Mouse (Mus musculus) heart, embryonic 10.5 days (tissue): ENCODE measurements around the gene Atg9a. TPM values are rescaled to one million over a fixed set of nuclear protein-coding genes. Genes with fewer than 3 reads are reported as not detected.
"Not testable (repeated sequence)": the region's sequence is repeated elsewhere in the genome, so short reads cannot be mapped to it uniquely, and the experiment has no call there.

Experiments used
- DNase-seq: peaks from one replicate; pipeline ENCODE4 v3.0.0-alpha.2; 2017; ENCODE audit warnings: low spot score
- H3K27ac ChIP-seq: fragments of 300-500 bp; sonication (generic); 2 replicates; pipeline ENCODE4 v1.5.1; 2016; ENCODE audit warnings: mild to moderate bottlenecking
- H3K27me3 ChIP-seq: fragments of 300-500 bp; sonication (generic); 2 replicates; pipeline ENCODE4 v1.6.1; 2016; ENCODE audit warnings: mild to moderate bottlenecking; ENCODE audit not compliant: poor library complexity, insufficient read depth, severe bottlenecking
- H3K36me3 ChIP-seq: fragments of 300-500 bp; sonication (generic); 2 replicates; pipeline ENCODE4 v1.6.1; 2016; ENCODE audit warnings: mild to moderate bottlenecking, moderate library complexity
- H3K4me1 ChIP-seq: fragments of 300-500 bp; sonication (generic); 2 replicates; pipeline ENCODE4 v1.6.1; 2016; ENCODE audit warnings: mild to moderate bottlenecking
- H3K4me3 ChIP-seq: fragments of 300-500 bp; sonication (generic); 2 replicates; pipeline ENCODE4 v1.5.1; 2016; ENCODE audit warnings: mild to moderate bottlenecking, moderate library complexity
- H3K9me3 ChIP-seq: fragments of 300-500 bp; sonication (generic); 2 replicates; pipeline ENCODE4 v1.6.1; 2016; ENCODE audit warnings: mild to moderate bottlenecking, moderate library complexity
- WGBS: fragments of 180-500 bp; shearing (Covaris S2); methylation state at CpG from one replicate; pipeline ENCODE4 v1.1.7; 2016; 5-methylcytosine and 5-hydroxymethylcytosine counted together
- polyA plus RNA-seq: library from polyadenylated mRNA; unstranded; fragments of >200 nt; fragmentation: Nextera tagmentation; extraction: Ambion mirVana; gene quantifications from 2 replicates; pipeline ENCODE4 v1.2.1, GENCODE M21; 2016

Gene Atg9a
- polyA plus RNA-seq: 27.5 and 36.0 TPM in 2 replicates

DNA sequence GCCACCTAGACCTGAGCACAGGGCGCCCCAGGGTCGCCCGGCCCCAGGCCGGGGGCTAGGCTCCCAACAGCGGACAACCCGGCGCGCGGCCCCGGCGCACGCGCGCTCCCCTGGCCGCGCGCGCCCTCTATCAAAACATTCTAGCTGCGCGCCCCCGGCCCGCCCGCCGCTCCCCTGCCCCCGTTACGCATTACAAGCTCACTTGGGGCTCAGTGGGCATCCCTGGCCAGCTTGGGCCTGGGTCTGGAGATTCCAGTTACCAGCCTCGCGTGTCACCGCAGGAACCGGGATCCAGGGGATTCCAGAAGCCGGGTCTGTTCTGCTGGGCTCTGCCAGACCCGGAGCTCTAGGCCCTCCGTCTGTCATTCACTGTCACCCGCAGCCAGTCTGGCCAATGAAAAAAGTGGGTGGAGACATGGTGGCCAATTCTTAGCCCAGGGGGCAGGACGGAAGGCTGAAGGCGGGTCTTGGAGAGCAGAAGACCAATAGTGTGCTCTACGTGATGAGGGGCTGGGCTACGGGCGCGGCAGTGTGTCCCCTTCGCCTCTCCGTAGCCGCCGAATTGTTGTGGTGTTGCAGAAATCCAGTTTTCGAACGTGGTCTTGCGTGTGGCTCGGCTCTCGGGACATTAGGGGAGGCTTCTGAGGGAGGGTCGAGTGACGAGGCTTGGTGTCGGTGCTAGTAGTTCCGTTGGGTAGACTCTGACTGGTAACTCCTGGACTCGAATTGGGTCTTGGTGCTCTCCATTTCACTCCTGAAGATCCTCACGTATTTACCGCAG lies at the start of gene Atg9a, which contains the start of gene Ankzf1:
Gene Atg9a (minus strand): TSS at position 575 of the 781 bp plus-strand sequence.
Gene Ankzf1 (plus strand): TSS at position 530 of the 781 bp plus-strand sequence.
- 0% methylated on average over 56 of the region's 56 CpGs for WGBS
- Histone ChIP-seq H3K27ac (peak within 1 kb of the TSS; percentile 93), H3K36me3 (peaks cover 49% of the 10 kb centered on the region)

DNA sequence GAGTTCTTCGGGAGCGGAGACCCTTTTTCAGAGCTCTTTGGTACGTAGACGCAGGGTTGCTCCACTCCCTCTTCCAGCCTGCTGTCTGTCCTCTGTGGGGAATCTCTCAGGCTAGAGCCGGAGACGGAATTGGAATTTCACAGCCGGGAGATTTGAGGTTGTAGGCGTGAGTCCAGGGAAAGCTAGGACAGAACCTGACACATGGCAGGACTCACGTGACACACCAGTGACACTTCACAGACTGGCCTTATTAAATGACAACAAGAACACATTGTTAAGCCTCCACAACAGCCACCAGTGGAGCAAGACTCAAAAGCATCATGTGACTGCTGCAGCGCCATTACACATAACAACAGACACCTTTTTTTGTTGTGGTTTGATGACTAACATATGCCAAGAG lies 47.6 kb upstream of the Atg9a start:
- H3K27ac ChIP-seq: no peak overlapping the region
- no peaks in the 10 kb centered on the region for H3K27me3 ChIP-seq
- peaks cover 38% of the 10 kb centered on the region for H3K36me3 ChIP-seq
- H3K4me1 ChIP-seq: peaks cover 32% of the 10 kb centered on the region
- H3K4me3 ChIP-seq: no peak overlapping the region
- H3K9me3 ChIP-seq: no peaks in the 10 kb centered on the region
- DNase-seq: no peak
- 76% methylated on average over 10 of the region's 10 CpGs for WGBS

More for the DNA sequence above, at the start of gene Atg9a, which contains the start of gene Ankzf1:
- Histone ChIP-seq H3K4me3 (peak within 1 kb of the TSS; percentile 82), H3K27me3 (no peaks in the 10 kb centered on the region), H3K4me1 (peaks cover 22% of the 10 kb centered on the region), H3K9me3 (no peaks in the 10 kb centered on the region)
- peak; percentile 99 for DNase-seq

GRCm38 (mm10) chr1:75236117-75237050 lies 44.4 kb upstream of the Atg9a start, which contains the start of gene Dnajb2:
Gene Dnajb2 (plus strand): TSS chr1:75236406.
- Histone ChIP-seq H3K27ac (peak within 1 kb of the TSS; percentile 95), H3K4me1 (peaks cover 32% of the 10 kb centered on the region), H3K36me3 (peaks cover 20% of the 10 kb centered on the region), H3K9me3 (no peaks in the 10 kb centered on the region), H3K27me3 (no peaks in the 10 kb centered on the region), H3K4me3 (peak within 1 kb of the TSS; percentile 83)
- DNase-seq: peak; percentile 95
- under 1% methylated on average over 64 of the region's 64 CpGs for WGBS

DNA sequence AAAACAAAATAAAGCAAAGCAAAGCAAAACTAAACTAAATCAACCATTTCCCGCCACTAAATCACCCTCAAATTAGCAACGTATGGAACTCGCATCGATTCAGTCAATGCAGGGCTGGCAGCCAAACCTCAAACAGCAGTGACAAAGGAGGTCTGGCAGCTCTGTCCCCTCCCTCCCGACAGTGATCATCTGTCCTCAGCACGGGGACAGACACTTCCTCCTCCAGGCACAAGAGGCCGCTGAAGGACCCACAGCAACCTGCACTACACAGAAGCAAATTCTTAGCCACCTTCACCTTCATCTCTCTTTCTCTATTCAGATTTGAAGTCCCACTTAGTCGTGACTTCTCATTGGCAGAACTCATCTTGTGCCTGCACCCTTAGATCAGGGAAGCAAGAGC lies 42.6 kb upstream of the Atg9a start:
- DNase-seq: peak; percentile 91
- no peaks in the 10 kb centered on the region for H3K9me3 ChIP-seq
- no peak overlapping the region for H3K4me3 ChIP-seq
- H3K4me1 ChIP-seq: peaks cover 32% of the 10 kb centered on the region
- H3K27ac ChIP-seq: no peak overlapping the region
- H3K27me3 ChIP-seq: 0 out of 2 replicates have a peak, but pooled peaks cover 4% of the 10 kb centered on the region
- H3K36me3 ChIP-seq: peaks cover 7% of the 10 kb centered on the region; the same call in 1 of the 2 replicates
- 1% methylated on average over 8 of the region's 8 CpGs for WGBS

GRCm38 (mm10) chr1:75232489-75232888 lies 40.5 kb upstream of the Atg9a start:
- peaks cover 28% of the 10 kb centered on the region for H3K4me1 ChIP-seq
- not testable (repeated sequence) for DNase-seq, H3K36me3 ChIP-seq, H3K4me3 ChIP-seq, H3K27me3 ChIP-seq, H3K9me3 ChIP-seq, H3K27ac ChIP-seq
- 61% methylated on average over 4 of the region's 4 CpGs for WGBS

DNA sequence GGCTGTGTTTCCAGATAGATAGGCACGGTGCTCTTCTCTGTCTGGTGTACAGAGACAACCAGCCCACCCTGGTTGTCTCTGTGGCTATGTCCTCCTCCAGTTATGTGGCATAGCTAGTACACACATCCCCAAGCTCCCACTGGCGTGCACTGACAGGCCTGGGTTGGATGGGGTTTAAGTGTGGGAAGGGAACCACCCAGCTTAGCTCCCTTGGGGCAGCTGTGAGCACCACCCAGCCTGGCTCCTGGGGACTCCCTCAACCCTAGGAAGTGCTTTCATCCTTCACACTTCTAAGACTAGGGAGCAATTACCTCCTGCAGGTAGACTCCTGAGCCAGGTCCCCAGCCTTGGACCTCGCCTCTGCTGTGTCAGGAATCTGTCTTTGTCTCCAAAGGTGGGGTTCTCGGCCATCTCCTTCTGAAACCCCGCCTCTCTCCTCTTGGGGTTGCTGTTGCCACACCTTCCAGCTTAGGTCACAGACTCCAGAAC lies 39.7 kb upstream of the Atg9a start, which contains the start of gene A630095N17Rik:
Gene A630095N17Rik (minus strand): TSS at position 439 of the 489 bp plus-strand sequence.
- Histone ChIP-seq H3K36me3 (no peaks in the 10 kb centered on the region), H3K4me3 (no peak within 1 kb of the TSS), H3K9me3 (no peaks in the 10 kb centered on the region), H3K27ac (no peak within 1 kb of the TSS), H3K4me1 (peaks cover 28% of the 10 kb centered on the region), H3K27me3 (0 out of 2 replicates have a peak, but pooled peaks cover 4% of the 10 kb centered on the region)
- DNase-seq: no peak
- WGBS: 59% methylated on average over 5 of the region's 5 CpGs

GRCm38 (mm10) chr1:75231224-75231623 lies 39.2 kb upstream of the Atg9a start:
- DNase-seq: no peak
- 64% methylated on average over 4 of the region's 4 CpGs for WGBS
- Histone ChIP-seq H3K4me1 (peaks cover 26% of the 10 kb centered on the region), H3K9me3 (no peaks in the 10 kb centered on the region), H3K27me3 (0 out of 2 replicates have a peak, but pooled peaks cover 4% of the 10 kb centered on the region), H3K36me3 (no peaks in the 10 kb centered on the region), H3K27ac (no peak overlapping the region), H3K4me3 (no peak overlapping the region)

GRCm38 (mm10) chr1:75230335-75230994 lies 38.5 kb upstream of the Atg9a start:
- 0 out of 2 replicates have a peak, but pooled peaks cover 4% of the 10 kb centered on the region for H3K27me3 ChIP-seq
- no peak for DNase-seq

DNA sequence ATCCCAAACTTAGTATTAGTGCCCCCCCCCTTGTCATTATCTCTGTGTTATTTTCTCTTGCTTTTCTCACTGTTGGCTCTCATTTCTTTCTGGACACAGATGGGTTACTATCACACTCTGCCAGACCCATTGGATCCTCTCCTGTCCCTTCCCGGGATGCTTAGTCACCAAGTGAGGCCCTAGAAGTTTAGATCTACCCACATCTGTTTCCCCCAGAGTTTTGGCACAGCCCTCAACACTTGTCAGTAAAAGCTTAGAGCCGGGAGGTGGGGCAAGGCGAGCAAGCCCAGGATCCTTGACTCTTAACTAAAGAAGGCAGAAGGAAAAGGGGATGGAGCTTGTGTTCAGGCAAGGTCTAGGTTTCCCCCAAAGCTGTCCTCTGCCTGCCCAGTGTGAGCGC lies 37.2 kb upstream of the Atg9a start:
- no peak overlapping the region; the same call in 1 of the 2 replicates for H3K27ac ChIP-seq
- H3K27me3 ChIP-seq: 0 out of 2 replicates have a peak, but pooled peaks cover 4% of the 10 kb centered on the region
- H3K9me3 ChIP-seq: no peaks in the 10 kb centered on the region
- no peak for DNase-seq
- no peak overlapping the region for H3K4me3 ChIP-seq
- H3K4me1 ChIP-seq: peaks cover 18% of the 10 kb centered on the region
- H3K36me3 ChIP-seq: no peaks in the 10 kb centered on the region
- WGBS: 68% methylated on average over 4 of the region's 4 CpGs

More at GRCm38 (mm10) chr1:75230335-75230994, 38.5 kb upstream of the Atg9a start:
- Histone ChIP-seq H3K27ac (no peak overlapping the region), H3K4me3 (no peak overlapping the region), H3K9me3 (no peaks in the 10 kb centered on the region), H3K4me1 (peaks cover 24% of the 10 kb centered on the region), H3K36me3 (no peaks in the 10 kb centered on the region)
- 73% methylated on average over 7 of the region's 7 CpGs for WGBS

- Histone ChIP-seq H3K27ac (0 out of 2 replicates have a peak overlapping the region, but pooled peaks have one; percentile 32), H3K9me3 (no peaks in the 10 kb centered on the region), H3K27me3 (0 out of 2 replicates have a peak, but pooled peaks cover 4% of the 10 kb centered on the region), H3K4me3 (no peak overlapping the region), H3K4me1 (peaks cover 18% of the 10 kb centered on the region), H3K36me3 (no peaks in the 10 kb centered on the region)
- no peak for DNase-seq
- WGBS: 53% methylated on average over 1 of the region's 1 CpGs
Measured at GRCm38 (mm10) chr1:75227653-75228052, 35.7 kb upstream of the Atg9a start.

DNA sequence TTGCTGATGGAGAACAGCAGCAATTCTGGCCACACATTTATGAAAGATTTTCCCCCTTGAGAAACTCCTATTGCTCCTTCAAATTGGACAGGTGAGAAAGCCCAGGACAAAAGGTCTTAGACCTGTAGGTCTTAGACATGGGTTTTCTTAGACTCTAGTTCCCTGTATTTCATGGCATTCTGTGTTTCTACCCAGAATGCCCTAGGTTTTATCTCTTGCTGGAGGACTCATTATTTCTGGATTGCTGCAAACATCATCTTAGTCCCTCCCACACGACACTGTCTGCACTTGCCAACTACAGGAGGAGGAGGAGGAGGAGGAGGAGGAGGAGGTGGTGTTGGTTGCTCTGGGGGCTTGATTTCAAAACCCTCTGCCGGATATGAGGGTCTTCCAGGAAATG lies 34.1 kb upstream of the Atg9a start:
- 43% methylated on average over 2 of the region's 2 CpGs for WGBS
- no peak overlapping the region for H3K27ac ChIP-seq
- H3K4me3 ChIP-seq: no peak overlapping the region
- DNase-seq: no peak
- peaks cover 12% of the 10 kb centered on the region for H3K27me3 ChIP-seq
- H3K4me1 ChIP-seq: peaks cover 18% of the 10 kb centered on the region
- H3K36me3 ChIP-seq: no peaks in the 10 kb centered on the region
- H3K9me3 ChIP-seq: no peaks in the 10 kb centered on the region

DNA sequence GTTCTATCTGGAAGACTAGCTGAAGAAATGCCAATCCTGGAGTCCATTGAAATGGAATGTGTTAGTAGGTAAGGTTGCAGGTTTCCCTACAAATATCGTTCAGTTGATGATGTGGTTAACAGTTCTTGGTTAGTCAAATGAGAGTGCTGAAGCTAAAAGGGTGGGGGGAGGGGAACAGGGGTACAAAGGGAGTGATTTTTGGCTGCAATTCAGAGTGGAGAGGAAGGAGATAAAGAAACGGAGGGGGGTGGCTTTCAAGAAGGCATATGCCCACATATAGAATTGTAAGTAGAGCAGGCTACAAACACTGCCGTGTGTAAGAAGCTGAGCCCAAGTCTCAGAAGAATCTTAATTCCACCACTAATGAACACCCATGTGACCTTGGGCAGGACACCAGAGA lies 33.5 kb upstream of the Atg9a start:
- peaks cover 16% of the 10 kb centered on the region for H3K27me3 ChIP-seq
- peaks cover 18% of the 10 kb centered on the region for H3K4me1 ChIP-seq
- DNase-seq: no peak
- WGBS: 56% methylated on average over 3 of the region's 3 CpGs
- no peaks in the 10 kb centered on the region for H3K36me3 ChIP-seq
- no peak overlapping the region for H3K27ac ChIP-seq
- H3K4me3 ChIP-seq: no peak overlapping the region
- no peaks in the 10 kb centered on the region for H3K9me3 ChIP-seq
